ENCODE assay signal across 9 mouse cellular contexts in the genomic region with DNA sequence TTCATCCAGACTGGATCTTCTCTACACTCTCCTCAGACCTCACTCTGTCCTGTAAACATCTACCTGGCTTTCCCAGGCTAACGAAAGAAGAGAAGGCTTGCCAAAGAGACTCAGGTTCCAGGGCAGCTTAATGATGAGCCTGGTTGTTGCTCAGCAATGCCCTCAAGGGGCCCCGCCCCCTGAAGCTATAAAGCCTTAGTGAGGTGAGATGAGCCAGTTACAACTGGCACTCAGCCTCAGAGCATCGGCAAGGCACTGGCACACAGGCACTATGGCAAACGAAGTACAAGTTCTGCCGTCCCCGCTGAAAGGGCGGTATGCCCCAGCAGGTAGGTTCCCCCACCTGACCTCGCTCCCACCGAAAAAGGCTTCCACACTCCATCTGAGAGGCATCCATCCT. TPM values are rescaled to one million over a fixed set of nuclear protein-coding genes. Genes with fewer than 3 reads are reported as not detected.
DNase-seq lines count a peak whose midpoint lies in the region.
"Had no signal": no experiment of that assay in that cellular context is flagged by ENCODE, and none has a peak within 500 bp of the region (broad histone marks: within the 10 kb centered on the region; RNA-seq: fewer than 3 reads in every experiment).

A gene (plus strand): TSS at position 216 of the 400 bp plus-strand sequence.

- DNase-seq in gastrocnemius, postnatal 25 days = peak; percentile 8
- DNase-seq in gastrocnemius, adult 8-10 months (ENCODE audit: low spot score in 2 of 2) = no peak
- peak; percentile 62 for DNase-seq in urinary bladder, postnatal 14 days (ENCODE audit: low spot score)
- no peak for DNase-seq in urinary bladder, postnatal 4 days (ENCODE audit: low spot score in 2 of 2)
- DNase-seq in kidney, adult 9 months = peak; percentile 35
- DNase-seq in frontal cortex, adult 2 months (ENCODE audit: extremely low spot score in 1 of 2, low spot score in 1 of 2) = no peak
- DNase-seq in layer of hippocampus, postnatal 25 days (ENCODE audit: extremely low spot score in 1 of 2, low spot score in 1 of 2) = no peak
- no peak for DNase-seq in liver

RNA-seq across cellular contexts. Expression of the gene that starts here (rescaled TPM):
- not detected for total RNA-seq in gastrocnemius, postnatal 25 days (2021)
- total RNA-seq in gastrocnemius, adult 8-10 months (2022) = not detected
- polyA plus RNA-seq in frontal cortex, adult 2 months (2012; rRNA removed) = 1.7 and 2.3 TPM in 2 replicates
- total RNA-seq in layer of hippocampus, postnatal 25 days (2021) = not detected
- polyA plus RNA-seq: neural tube, embryonic 14.5 days had no signal

Comparison
In these comparisons a context has a peak if more than half of its experiments do, and no peak if none do; other contexts are left out.
1. DNase-seq: peak in urinary bladder, postnatal 14 days (single experiment) and kidney, adult 9 months (single experiment); none in gastrocnemius, adult 8-10 months (0 of 2), urinary bladder, postnatal 4 days (0 of 2), frontal cortex, adult 2 months (0 of 2), layer of hippocampus, postnatal 25 days (0 of 2) and liver (single experiment).
2. Peak in DNase-seq in gastrocnemius, postnatal 25 days; RNA of the gene not detected or under 1 TPM.